10 mouse cellular contexts compared by ENCODE assay signal in the genomic region with DNA sequence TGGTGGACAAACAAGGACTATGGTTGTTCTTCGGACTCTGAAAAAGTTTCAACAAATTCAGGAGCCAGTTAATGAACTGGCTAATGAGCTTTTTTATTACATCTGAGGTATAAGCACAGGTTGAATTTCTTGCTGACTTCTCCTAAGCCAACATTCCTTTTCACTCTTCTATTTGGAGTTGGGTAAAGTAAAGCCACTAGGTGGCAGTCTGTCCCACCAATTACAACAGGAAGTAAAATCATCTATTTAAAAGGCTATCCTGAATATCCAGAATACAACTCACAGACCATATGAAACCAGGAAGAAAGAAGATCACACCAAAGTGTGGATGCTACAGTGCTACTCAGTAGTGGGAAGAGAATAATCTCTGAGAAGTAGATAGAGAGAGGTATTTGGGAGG. TPM values are rescaled to one million over a fixed set of nuclear protein-coding genes. Genes with fewer than 3 reads are reported as not detected.
DNase-seq lines count a peak whose midpoint lies in the region; ATAC-seq and TF ChIP-seq lines count a peak whose summit lies in the region.
"Had no signal": no experiment of that assay in that cellular context is flagged by ENCODE, and none has a peak within 500 bp of the region (broad histone marks: within the 10 kb centered on the region; RNA-seq: fewer than 3 reads in every experiment).

No protein-coding gene starts in this region.

- no peak for ATAC-seq in kidney, embryonic 16.5 days (ENCODE audit: low FRiP score, low TSS enrichment)
- ATAC-seq in embryonic facial prominence, embryonic 14.5 days (ENCODE audit: low read depth), result no peak

- no peaks in the 10 kb centered on the region for H3K27me3 ChIP-seq in kidney, embryonic 16.5 days (ENCODE audit: insufficient read depth, low read length)
- H3K27me3 ChIP-seq in CH12.LX (replicated peaks), result no peaks in the 10 kb centered on the region
- H3K27me3 ChIP-seq in embryonic facial prominence, embryonic 14.5 days (replicated peaks; ENCODE audit: control insufficient read depth, insufficient read depth, low read length), result no peaks in the 10 kb centered on the region
- H3K27me3 ChIP-seq in thymus, adult 2 months (ENCODE audit: control insufficient read depth, insufficient read depth, low read length), result no peaks in the 10 kb centered on the region

- H3K36me3 ChIP-seq in kidney, embryonic 16.5 days (ENCODE audit: insufficient read depth, low read length), result no peaks in the 10 kb centered on the region
- no peaks in the 10 kb centered on the region for H3K36me3 ChIP-seq in CH12.LX (replicated peaks in 1 of 2; ENCODE audit: control insufficient read depth in 1 of 2, insufficient read depth in 1 of 2, low read length in 1 of 2)
- H3K36me3 ChIP-seq in embryonic facial prominence, embryonic 14.5 days (ENCODE audit: control insufficient read depth, insufficient read depth, low read length), result no peaks in the 10 kb centered on the region
- H3K36me3 ChIP-seq in thymus, adult 2 months (ENCODE audit: control insufficient read depth, insufficient read depth, low read length), result no peaks in the 10 kb centered on the region

- no peak for TF ChIP-seq EP300 in CH12.LX (IDR thresholded peaks at IDR 0.05; ENCODE audit: low read length)

- no peak overlapping the region for H3K27ac ChIP-seq in kidney, embryonic 16.5 days (ENCODE audit: low read length)
- H3K27ac ChIP-seq in CH12.LX (ENCODE audit: insufficient read depth, low read depth), result no peak overlapping the region
- no peak overlapping the region for H3K27ac ChIP-seq in embryonic facial prominence, embryonic 14.5 days (replicated peaks; ENCODE audit: low read depth, low read length)
- H3K27ac ChIP-seq in thymus, adult 2 months (ENCODE audit: control insufficient read depth, insufficient read depth, low read length), result no peak overlapping the region
- H3K27ac ChIP-seq: macrophage had no signal

- 22% methylated on average over 1 of the region's 1 CpGs for WGBS in kidney, embryonic 16.5 days
- 33% methylated on average over 1 of the region's 1 CpGs for WGBS in embryonic facial prominence, embryonic 14.5 days
- 65% methylated on average over 1 of the region's 1 CpGs for WGBS in thymus, adult 2 months

- TF ChIP-seq RAD21 in CH12.LX (IDR thresholded peaks at IDR 0.05; ENCODE audit: low read depth, low read length), result peak; percentile 65

- no peak overlapping the region for H3K4me3 ChIP-seq in kidney, embryonic 16.5 days (ENCODE audit: low read length)
- H3K4me3 ChIP-seq in CH12.LX (replicated peaks in 1 of 3; ENCODE audit: low read depth in 2 of 3, low read length in 2 of 3, poor library complexity in 1 of 3), result no peak overlapping the region
- no peak overlapping the region for H3K4me3 ChIP-seq in embryonic facial prominence, embryonic 14.5 days (ENCODE audit: low read depth, low read length)
- H3K4me3 ChIP-seq in thymus, adult 2 months (ENCODE audit: control insufficient read depth, insufficient read depth, low read length), result no peak overlapping the region

- no peaks in the 10 kb centered on the region for H3K79me2 ChIP-seq in CH12.LX (replicated peaks; ENCODE audit: control insufficient read depth, extremely low read depth, insufficient read depth, poor library complexity, severe bottlenecking)

- TF ChIP-seq CTCF in CH12.LX (conservative IDR thresholded peaks at IDR 0.05 in 1 of 2, IDR thresholded peaks at IDR 0.05 in 1 of 2; ENCODE audit: low read depth in 2 of 2, low read length in 2 of 2), result peak in 1 of 2 experiments; percentile 68; a peak in 3 of 4 replicates
- no peak for TF ChIP-seq CTCF in thymus, adult 2 months (IDR thresholded peaks at IDR 0.05; ENCODE audit: borderline replicate concordance, control insufficient read depth, extremely low read depth, insufficient read depth, low read length, poor library complexity)

- in situ Hi-C loops in CH12.LX (cut with MboI; ENCODE audit: low pct_ligation_motif_present, low pct_unique_long_range_greater_than_20kb, low sequenced_read_pairs), result no loop called here

- H3K4me2 ChIP-seq in kidney, embryonic 16.5 days (replicated peaks; ENCODE audit: low read depth, low read length), result no peak overlapping the region
- no peak overlapping the region; the same call in 1 of the 2 replicates for H3K4me2 ChIP-seq in CH12.LX (ENCODE audit: insufficient read depth, low read depth, poor library complexity, severe bottlenecking)
- no peak overlapping the region for H3K4me2 ChIP-seq in embryonic facial prominence, embryonic 14.5 days (ENCODE audit: low read depth, low read length)

- no peak overlapping the region for H3K9ac ChIP-seq in kidney, embryonic 16.5 days (replicated peaks; ENCODE audit: low read length)
- no peak overlapping the region for H3K9ac ChIP-seq in CH12.LX (ENCODE audit: insufficient read depth, low read depth)
- no peak overlapping the region for H3K9ac ChIP-seq in embryonic facial prominence, embryonic 14.5 days (ENCODE audit: low read depth, low read length)

- dilution Hi-C loops in CH12.LX (cut with MboI; ENCODE audit: extremely low pct_ligation_motif_present, extremely low pct_unique_long_range_greater_than_20kb, low sequenced_read_pairs), result no loop called here

- DNase-seq in kidney, adult 9 months, result peak; percentile 49
- peak; percentile 51 for DNase-seq in 416B (ENCODE audit: low read depth)
- DNase-seq in CH12.LX (ENCODE audit: extremely low read depth), result peak; percentile 41
- peak; percentile 23 for DNase-seq in embryonic facial prominence, embryonic 14.5 days (ENCODE audit: low spot score)
- no peak for DNase-seq in urinary bladder, adult 2 months (ENCODE audit: low spot score)
- DNase-seq in thymus, adult 2 months, result no peak
- DNase-seq: right cerebral cortex, postnatal 4 days had no signal

- no peak for TF ChIP-seq POLR2A in CH12.LX (IDR thresholded peaks at IDR 0.05; ENCODE audit: low read depth, low read length)
- TF ChIP-seq POLR2A in thymus, adult 2 months (IDR thresholded peaks at IDR 0.05; ENCODE audit: control insufficient read depth, extremely low read depth, insufficient read depth, low read length, poor library complexity), result no peak

- no peaks in the 10 kb centered on the region for H3K9me3 ChIP-seq in kidney, embryonic 16.5 days (ENCODE audit: low read length)
- no peaks in the 10 kb centered on the region for H3K9me3 ChIP-seq in CH12.LX (replicated peaks; ENCODE audit: low read length)
- no peaks in the 10 kb centered on the region for H3K9me3 ChIP-seq in embryonic facial prominence, embryonic 14.5 days (ENCODE audit: control insufficient read depth, low read length)

- no peaks in the 10 kb centered on the region for H3K4me1 ChIP-seq in kidney, embryonic 16.5 days (ENCODE audit: insufficient read depth, low read length)
- H3K4me1 ChIP-seq in CH12.LX (ENCODE audit: control insufficient read depth in 1 of 2, insufficient read depth in 2 of 2), result peaks cover 0 to 3% of the 10 kb centered on the region in 2 experiments; a peak in 3 of 4 replicates
- H3K4me1 ChIP-seq in embryonic facial prominence, embryonic 14.5 days (ENCODE audit: control insufficient read depth, insufficient read depth, low read length), result no peaks in the 10 kb centered on the region
- H3K4me1 ChIP-seq in thymus, adult 2 months (replicated peaks; ENCODE audit: control insufficient read depth, insufficient read depth, low read length), result no peaks in the 10 kb centered on the region

TF ChIP-seq in CH12.LX, 34 proteins besides CTCF, POLR2A, EP300 and RAD21:
- no peak for TF ChIP-seq ZMIZ1 (IDR thresholded peaks at IDR 0.05; ENCODE audit: low read depth, low read length)
- TF ChIP-seq SMC3 (IDR thresholded peaks at IDR 0.05; ENCODE audit: low read depth, low read length), result peak; percentile 43; the same call in 1 of the 2 replicates
- TF ChIP-seq ELF1 (IDR thresholded peaks at IDR 0.05; ENCODE audit: low read depth, low read length), result 0 out of 2 replicates have a peak, but pooled peaks have one; percentile 37
- TF ChIP-seq NELFE (IDR thresholded peaks at IDR 0.05; ENCODE audit: low read depth, low read length), result 0 out of 2 replicates have a peak, but pooled peaks have one; percentile 15
- peak; percentile 49; the same call in 1 of the 2 replicates for TF ChIP-seq MAFK (IDR thresholded peaks at IDR 0.05; ENCODE audit: insufficient replicate concordance, low read length)

RNA-seq across cellular contexts. Expression of a gene that starts 48.1 kb away (rescaled TPM):
- polyA plus RNA-seq in kidney, embryonic 16.5 days (2015; fragmentation: Nextera tagmentation; extraction: Ambion mirVana), result not detected in 2 replicates
- total RNA-seq in CH12.LX (2012; rRNA removed) (not detected in 2 replicates), CH12.LX (2014; rRNA removed) (not detected in 2 replicates)
- polyA plus RNA-seq in CH12.LX (2012; ENCODE audit: insufficient read length, low read depth), result not detected in 2 replicates
- 0.17 TPM in 1 of 2 replicates, not detected in the other for polyA plus RNA-seq in embryonic facial prominence, embryonic 14.5 days (2014; fragmentation: Nextera tagmentation; extraction: Ambion mirVana)
- polyA plus RNA-seq in urinary bladder, adult 2 months (2012; rRNA removed), result not detected in 2 replicates
- polyA plus RNA-seq in thymus, adult 2 months (2012; rRNA removed), result not detected in 2 replicates
- polyA plus RNA-seq: frontal cortex, adult 2 months; macrophage had no signal

Comparison
In these comparisons a context has a peak if more than half of its experiments do, and no peak if none do; other contexts are left out.
1. DNase-seq: peak in kidney, adult 9 months (single experiment), 416B (single experiment), CH12.LX (single experiment) and embryonic facial prominence, embryonic 14.5 days (single experiment); none in urinary bladder, adult 2 months (single experiment) and thymus, adult 2 months (single experiment).